Mouse (Mus musculus): ENCODE measurements around the gene Nbea. TPM values are rescaled to one million over a fixed set of nuclear protein-coding genes. Genes with fewer than 3 reads are reported as not detected.

The Nbea gene
- polyA plus RNA-seq, 1 experiment from 2014 or later, result 15.7 TPM

DNA sequence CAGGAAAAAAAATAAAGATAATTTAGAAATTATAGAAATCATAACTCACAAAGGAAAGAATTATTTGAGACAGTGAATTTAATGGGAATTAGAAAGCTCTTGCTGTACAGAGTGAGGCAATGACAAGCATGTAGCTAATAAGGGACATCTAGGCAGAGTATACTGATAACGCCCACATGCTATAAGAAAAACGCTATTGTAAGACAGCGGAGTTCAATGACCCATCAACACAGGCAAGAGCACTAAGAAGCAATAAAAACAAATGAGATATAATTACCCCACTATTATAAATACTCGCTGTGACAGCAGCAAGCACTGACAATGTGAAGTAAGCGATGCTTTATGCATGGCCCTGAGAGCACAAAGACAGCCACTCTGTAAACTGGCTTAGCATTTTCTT, 233.5 kb downstream of the Nbea start:
- no peak for ATAC-seq (ENCODE audit: insufficient number of reproducible peaks, insufficient read depth, low FRiP score, low read depth)
- no peak overlapping the region for H3K9ac ChIP-seq (ENCODE audit: low read length)
- H3K4me3 ChIP-seq (ENCODE audit: control insufficient read depth in 1 of 2, insufficient read depth in 1 of 2, low read depth in 1 of 2, low read length in 2 of 2), result no peak overlapping the region
- no peaks in the 10 kb centered on the region for H3K4me1 ChIP-seq (ENCODE audit: control insufficient read depth in 2 of 2, insufficient read depth in 2 of 2, low read length in 2 of 2)
- H3K9me3 ChIP-seq (ENCODE audit: control insufficient read depth, low read length), result no peaks in the 10 kb centered on the region
- H3K27ac ChIP-seq (replicated peaks in 1 of 2; ENCODE audit: control insufficient read depth in 1 of 2, insufficient read depth in 1 of 2, low read depth in 2 of 2, low read length in 2 of 2), result no peak overlapping the region
- peaks cover 11% of the 10 kb centered on the region; the same call in 1 of the 2 replicates for H3K36me3 ChIP-seq (ENCODE audit: control insufficient read depth, insufficient read depth, low read length)
- 81% methylated on average over 5 of the region's 5 CpGs for WGBS
- H3K4me2 ChIP-seq (ENCODE audit: low read length), result no peak overlapping the region
- no peaks in the 10 kb centered on the region for H3K27me3 ChIP-seq (ENCODE audit: control insufficient read depth, insufficient read depth, low read length)

DNA sequence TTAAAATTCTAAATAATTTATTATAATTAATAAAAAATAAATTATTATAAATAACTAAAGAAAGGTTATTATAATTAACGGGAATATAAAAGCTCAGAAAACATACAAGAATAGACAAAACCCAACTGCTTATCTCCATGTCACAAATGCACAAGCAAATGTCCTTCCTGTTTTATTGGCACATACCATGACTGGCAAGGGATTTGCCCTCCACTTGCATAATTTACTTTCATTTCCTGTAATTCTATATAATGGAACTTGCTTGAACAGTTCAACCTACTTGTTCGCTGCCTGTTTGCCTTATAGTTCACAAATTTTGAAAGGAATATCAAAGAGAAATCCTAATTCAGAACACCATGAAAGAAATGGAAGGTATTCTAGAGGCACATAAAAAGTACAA, 234.4 kb downstream of the Nbea start:
- Histone ChIP-seq H3K9me3 (ENCODE audit: control insufficient read depth, low read length) (no peaks in the 10 kb centered on the region), H3K9ac (ENCODE audit: low read length) (no peak overlapping the region), H3K4me1 (ENCODE audit: control insufficient read depth in 2 of 2, insufficient read depth in 2 of 2, low read length in 2 of 2) (no peaks in the 10 kb centered on the region), H3K27me3 (ENCODE audit: control insufficient read depth, insufficient read depth, low read length) (no peaks in the 10 kb centered on the region), H3K4me2 (ENCODE audit: low read length) (no peak overlapping the region), H3K4me3 (ENCODE audit: control insufficient read depth in 1 of 2, insufficient read depth in 1 of 2, low read depth in 1 of 2, low read length in 2 of 2) (no peak overlapping the region), H3K27ac (replicated peaks in 1 of 2; ENCODE audit: control insufficient read depth in 1 of 2, insufficient read depth in 1 of 2, low read depth in 2 of 2, low read length in 2 of 2) (no peak overlapping the region), H3K36me3 (ENCODE audit: control insufficient read depth, insufficient read depth, low read length) (peaks cover 11% of the 10 kb centered on the region; the same call in 1 of the 2 replicates)
- ATAC-seq (ENCODE audit: insufficient number of reproducible peaks, insufficient read depth, low FRiP score, low read depth), result no peak
- 94% methylated on average over 2 of the region's 2 CpGs for WGBS

DNA sequence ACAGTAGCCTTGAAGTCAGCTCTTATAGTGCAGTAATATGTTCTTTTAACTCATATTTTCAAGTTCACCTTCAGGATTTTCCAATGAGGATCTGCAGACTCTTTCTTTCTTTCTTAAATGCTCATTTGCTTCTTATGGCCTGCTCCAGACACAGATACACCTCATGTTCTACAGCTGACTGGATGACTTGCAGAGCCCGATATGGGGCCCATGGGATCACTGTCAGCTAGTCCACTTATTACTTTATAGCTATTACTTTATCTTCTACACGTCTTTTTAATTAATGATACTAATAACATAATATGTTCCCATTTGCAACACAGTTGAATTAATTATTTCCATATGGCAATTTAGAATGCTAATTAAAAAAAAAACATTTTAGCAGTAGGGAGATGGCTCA, 256.2 kb downstream of the Nbea start:
- ATAC-seq (ENCODE audit: insufficient number of reproducible peaks, insufficient read depth, low FRiP score, low read depth), result no peak
- no peak overlapping the region for H3K4me3 ChIP-seq (ENCODE audit: control insufficient read depth in 1 of 2, insufficient read depth in 1 of 2, low read depth in 1 of 2, low read length in 2 of 2)
- no peaks in the 10 kb centered on the region for H3K4me1 ChIP-seq (ENCODE audit: control insufficient read depth in 2 of 2, insufficient read depth in 2 of 2, low read length in 2 of 2)
- H3K27ac ChIP-seq (replicated peaks in 1 of 2; ENCODE audit: control insufficient read depth in 1 of 2, insufficient read depth in 1 of 2, low read depth in 2 of 2, low read length in 2 of 2), result no peak overlapping the region
- no peaks in the 10 kb centered on the region for H3K27me3 ChIP-seq (ENCODE audit: control insufficient read depth, insufficient read depth, low read length)
- H3K36me3 ChIP-seq (ENCODE audit: control insufficient read depth, insufficient read depth, low read length), result peaks cover 12% of the 10 kb centered on the region; the same call in 1 of the 2 replicates
- no peak overlapping the region for H3K4me2 ChIP-seq (ENCODE audit: low read length)
- no peak overlapping the region for H3K9ac ChIP-seq (ENCODE audit: low read length)
- no peaks in the 10 kb centered on the region for H3K9me3 ChIP-seq (ENCODE audit: control insufficient read depth, low read length)
- WGBS, result 90% methylated on average over 2 of the region's 2 CpGs

DNA sequence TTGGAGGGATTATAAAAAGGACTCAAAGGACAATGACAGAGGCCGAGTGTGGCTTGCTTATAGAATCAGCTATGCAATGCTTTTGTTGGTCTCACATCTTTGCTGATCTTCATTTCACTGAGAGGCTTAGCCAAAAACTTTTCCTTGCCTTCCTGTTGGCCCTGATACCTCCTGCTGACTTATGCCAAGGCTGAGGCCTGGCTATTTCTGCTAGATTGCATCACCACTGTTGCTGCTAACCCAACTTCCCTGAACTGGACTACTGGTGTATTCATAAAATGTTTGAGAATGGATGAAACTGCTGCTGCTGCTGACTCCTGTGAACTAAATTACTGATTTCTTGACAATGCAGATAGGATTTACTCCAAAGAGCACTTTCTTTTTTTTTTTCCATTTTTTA, 274.2 kb downstream of the Nbea start:
- H3K36me3 ChIP-seq (ENCODE audit: control insufficient read depth, insufficient read depth, low read length), result no peaks in the 10 kb centered on the region
- no peaks in the 10 kb centered on the region for H3K27me3 ChIP-seq (ENCODE audit: control insufficient read depth, insufficient read depth, low read length)
- no peak overlapping the region for H3K9ac ChIP-seq (ENCODE audit: low read length)
- no peak for ATAC-seq (ENCODE audit: insufficient number of reproducible peaks, insufficient read depth, low FRiP score, low read depth)
- H3K27ac ChIP-seq (replicated peaks in 1 of 2; ENCODE audit: control insufficient read depth in 1 of 2, insufficient read depth in 1 of 2, low read depth in 2 of 2, low read length in 2 of 2), result no peak overlapping the region
- 84% methylated on average over 1 of the region's 1 CpGs for WGBS
- H3K4me3 ChIP-seq (ENCODE audit: control insufficient read depth in 1 of 2, insufficient read depth in 1 of 2, low read depth in 1 of 2, low read length in 2 of 2), result no peak overlapping the region
- no peaks in the 10 kb centered on the region for H3K9me3 ChIP-seq (ENCODE audit: control insufficient read depth, low read length)
- H3K4me2 ChIP-seq (ENCODE audit: low read length), result no peak overlapping the region
- H3K4me1 ChIP-seq (ENCODE audit: control insufficient read depth in 2 of 2, insufficient read depth in 2 of 2, low read length in 2 of 2), result no peaks in the 10 kb centered on the region

DNA sequence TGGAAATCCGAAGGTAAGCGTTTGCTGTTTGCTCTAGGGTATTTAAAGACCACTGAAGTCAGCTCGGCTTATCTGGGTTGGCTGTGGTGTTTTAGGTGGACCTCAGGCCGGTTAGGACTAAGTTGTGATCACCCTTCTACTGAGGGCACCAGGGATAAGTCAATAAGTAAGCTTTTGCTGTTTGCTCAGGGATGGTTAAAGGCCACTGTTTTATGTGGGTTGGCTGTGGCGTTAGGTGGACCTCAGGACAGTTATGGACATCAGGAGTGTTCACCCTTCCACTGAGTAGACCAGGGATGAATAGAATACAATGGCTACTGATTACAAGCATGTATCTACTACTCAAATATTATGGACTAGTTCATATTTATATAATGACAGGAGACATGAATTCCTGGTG, 292.9 kb downstream of the Nbea start:
- no peak for ATAC-seq (ENCODE audit: insufficient number of reproducible peaks, insufficient read depth, low FRiP score, low read depth)
- Histone ChIP-seq H3K4me3 (ENCODE audit: control insufficient read depth in 1 of 2, insufficient read depth in 1 of 2, low read depth in 1 of 2, low read length in 2 of 2) (no peak overlapping the region), H3K27ac (replicated peaks in 1 of 2; ENCODE audit: control insufficient read depth in 1 of 2, insufficient read depth in 1 of 2, low read depth in 2 of 2, low read length in 2 of 2) (no peak overlapping the region), H3K9ac (ENCODE audit: low read length) (no peak overlapping the region), H3K27me3 (ENCODE audit: control insufficient read depth, insufficient read depth, low read length) (no peaks in the 10 kb centered on the region), H3K4me1 (ENCODE audit: control insufficient read depth in 2 of 2, insufficient read depth in 2 of 2, low read length in 2 of 2) (no peaks in the 10 kb centered on the region), H3K9me3 (ENCODE audit: control insufficient read depth, low read length) (no peaks in the 10 kb centered on the region), H3K36me3 (ENCODE audit: control insufficient read depth, insufficient read depth, low read length) (0 out of 2 replicates have a peak, but pooled peaks cover 2% of the 10 kb centered on the region), H3K4me2 (ENCODE audit: low read length) (no peak overlapping the region)
- WGBS, result 83% methylated on average over 5 of the region's 5 CpGs

DNA sequence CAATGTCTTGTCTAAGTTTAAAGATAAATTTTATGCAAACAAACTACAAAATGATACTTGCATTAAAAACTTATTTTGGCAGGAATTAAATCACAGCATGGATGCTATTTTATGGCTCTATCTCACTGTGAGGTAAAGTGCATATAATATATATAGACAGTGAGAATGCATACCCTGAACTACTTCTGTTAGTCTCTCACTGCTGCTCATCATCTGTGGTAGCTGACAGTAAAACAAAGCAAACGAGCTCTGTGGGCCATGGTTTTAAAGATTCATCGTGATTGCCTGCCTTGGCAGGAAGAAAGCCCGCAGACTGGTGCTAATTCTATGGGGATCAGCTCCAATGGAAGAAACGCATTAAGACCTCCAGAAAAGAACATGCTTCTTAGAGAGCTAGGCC, 294.3 kb downstream of the Nbea start:
- Histone ChIP-seq H3K36me3 (ENCODE audit: control insufficient read depth, insufficient read depth, low read length) (0 out of 2 replicates have a peak, but pooled peaks cover 2% of the 10 kb centered on the region), H3K27ac (replicated peaks in 1 of 2; ENCODE audit: control insufficient read depth in 1 of 2, insufficient read depth in 1 of 2, low read depth in 2 of 2, low read length in 2 of 2) (no peak overlapping the region), H3K9me3 (ENCODE audit: control insufficient read depth, low read length) (no peaks in the 10 kb centered on the region), H3K27me3 (ENCODE audit: control insufficient read depth, insufficient read depth, low read length) (no peaks in the 10 kb centered on the region), H3K4me1 (ENCODE audit: control insufficient read depth in 2 of 2, insufficient read depth in 2 of 2, low read length in 2 of 2) (no peaks in the 10 kb centered on the region), H3K4me3 (ENCODE audit: control insufficient read depth in 1 of 2, insufficient read depth in 1 of 2, low read depth in 1 of 2, low read length in 2 of 2) (no peak overlapping the region), H3K9ac (ENCODE audit: low read length) (no peak overlapping the region), H3K4me2 (ENCODE audit: low read length) (no peak overlapping the region)
- no peak for ATAC-seq (ENCODE audit: insufficient number of reproducible peaks, insufficient read depth, low FRiP score, low read depth)
- WGBS, result 83% methylated on average over 4 of the region's 4 CpGs

DNA sequence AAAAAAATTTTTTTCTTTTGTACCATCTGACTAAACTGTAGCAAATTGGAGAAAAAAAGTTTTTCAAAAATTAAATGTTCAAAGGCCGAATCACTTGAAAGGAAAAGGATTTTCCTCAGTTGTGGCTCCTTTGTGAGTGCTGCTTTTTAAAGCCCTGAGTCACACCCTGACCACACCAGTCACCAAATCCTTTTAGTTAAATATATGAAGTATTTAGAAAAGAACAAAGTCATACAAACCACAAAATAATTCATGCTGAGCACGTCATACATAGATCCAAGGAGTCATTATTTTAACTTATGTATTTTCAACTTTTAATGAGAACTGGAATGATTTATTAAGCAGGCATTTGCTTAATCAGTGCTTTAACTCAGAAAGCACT, 295.7 kb downstream of the Nbea start:
- Histone ChIP-seq H3K36me3 (ENCODE audit: control insufficient read depth, insufficient read depth, low read length) (0 out of 2 replicates have a peak, but pooled peaks cover 2% of the 10 kb centered on the region), H3K4me3 (ENCODE audit: control insufficient read depth in 1 of 2, insufficient read depth in 1 of 2, low read depth in 1 of 2, low read length in 2 of 2) (no peak overlapping the region), H3K9me3 (ENCODE audit: control insufficient read depth, low read length) (no peaks in the 10 kb centered on the region), H3K27me3 (ENCODE audit: control insufficient read depth, insufficient read depth, low read length) (no peaks in the 10 kb centered on the region), H3K4me2 (ENCODE audit: low read length) (no peak overlapping the region), H3K4me1 (ENCODE audit: control insufficient read depth in 2 of 2, insufficient read depth in 2 of 2, low read length in 2 of 2) (no peaks in the 10 kb centered on the region), H3K9ac (ENCODE audit: low read length) (no peak overlapping the region), H3K27ac (replicated peaks in 1 of 2; ENCODE audit: control insufficient read depth in 1 of 2, insufficient read depth in 1 of 2, low read depth in 2 of 2, low read length in 2 of 2) (no peak overlapping the region)
- no peak for ATAC-seq (ENCODE audit: insufficient number of reproducible peaks, insufficient read depth, low FRiP score, low read depth)
- 86% methylated on average over 2 of the region's 2 CpGs for WGBS

DNA sequence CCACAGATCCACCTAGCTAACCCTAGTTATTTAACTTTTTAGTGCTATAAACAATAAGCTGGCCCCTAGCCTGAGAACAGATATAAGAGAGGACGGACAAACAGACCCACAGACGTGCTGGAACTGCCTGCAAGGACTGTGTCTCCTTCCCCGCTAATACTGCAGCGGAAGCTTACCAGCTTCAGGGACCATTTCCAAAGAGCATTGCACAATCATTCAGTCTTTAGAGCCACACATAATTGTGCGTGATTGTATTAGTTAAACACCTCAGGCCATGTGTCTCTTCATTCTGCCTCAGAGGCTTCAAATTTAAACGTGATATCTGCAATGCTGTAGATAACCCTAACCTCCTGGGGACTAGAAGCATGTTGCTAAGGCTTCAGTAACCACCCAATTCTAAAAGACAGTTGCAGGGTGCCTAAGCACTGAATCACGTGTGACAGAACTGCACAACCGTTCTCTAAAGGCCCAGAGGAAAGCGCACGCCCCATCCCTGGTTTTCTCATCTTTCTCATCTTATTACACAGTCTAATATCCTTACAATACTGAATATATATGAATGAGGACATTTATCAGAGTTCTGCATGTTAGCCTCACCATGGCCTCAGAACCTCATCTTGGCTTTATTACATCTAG, 296.2 kb downstream of the Nbea start:
- Histone ChIP-seq H3K9ac (ENCODE audit: low read length) (no peak overlapping the region), H3K36me3 (ENCODE audit: control insufficient read depth, insufficient read depth, low read length) (0 out of 2 replicates have a peak, but pooled peaks cover 2% of the 10 kb centered on the region), H3K9me3 (ENCODE audit: control insufficient read depth, low read length) (no peaks in the 10 kb centered on the region), H3K27me3 (ENCODE audit: control insufficient read depth, insufficient read depth, low read length) (no peaks in the 10 kb centered on the region), H3K4me1 (ENCODE audit: control insufficient read depth in 2 of 2, insufficient read depth in 2 of 2, low read length in 2 of 2) (no peaks in the 10 kb centered on the region), H3K27ac (replicated peaks in 1 of 2; ENCODE audit: control insufficient read depth in 1 of 2, insufficient read depth in 1 of 2, low read depth in 2 of 2, low read length in 2 of 2) (no peak overlapping the region), H3K4me2 (ENCODE audit: low read length) (no peak overlapping the region), H3K4me3 (ENCODE audit: control insufficient read depth in 1 of 2, insufficient read depth in 1 of 2, low read depth in 1 of 2, low read length in 2 of 2) (no peak overlapping the region)
- no peak for ATAC-seq (ENCODE audit: insufficient number of reproducible peaks, insufficient read depth, low FRiP score, low read depth)
- WGBS, result 75% methylated on average over 10 of the region's 10 CpGs
